ENCODE assay signal across 8 mouse cellular contexts in genomic region chr10:81402227-81402765, GRCm38 (mm10). TPM values are rescaled to one million over a fixed set of nuclear protein-coding genes. Genes with fewer than 3 reads are reported as not detected.
DNase-seq lines count a peak whose midpoint lies in the region; ATAC-seq and TF ChIP-seq lines count a peak whose summit lies in the region.

No protein-coding gene starts in this region.

- no peak for DNase-seq in liver, adult 2 months (ENCODE audit: extremely low read depth, low read depth, low spot score)
- no peak for DNase-seq in liver
- DNase-seq in left cerebral cortex, postnatal 4 days, result no peak
- no peak for DNase-seq in left cerebral cortex, adult 9 months (ENCODE audit: low spot score in 2 of 2)

- WGBS in liver, adult 2 months, result 67% methylated on average over 7 of the region's 7 CpGs
- 31% methylated on average over 7 of the region's 7 CpGs for WGBS in intestine, embryonic 16.5 days
- 9% methylated on average over 7 of the region's 7 CpGs for whole genome bisulfite sequencing in neural tube, embryonic 12.5 days

- peaks cover 7% of the 10 kb centered on the region; the same call in 1 of the 2 replicates for H3K4me1 ChIP-seq in liver, adult 2 months (ENCODE audit: control insufficient read depth, insufficient read depth, low read length)
- H3K4me1 ChIP-seq in embryonic fibroblast, embryonic 13.5 days (ENCODE audit: control insufficient read depth, insufficient read depth, low read length), result peaks cover 15% of the 10 kb centered on the region
- peaks cover 40% of the 10 kb centered on the region for H3K4me1 ChIP-seq in intestine, embryonic 16.5 days (ENCODE audit: control insufficient read depth, insufficient read depth, low read length)
- peaks cover 59% of the 10 kb centered on the region for H3K4me1 ChIP-seq in neural tube, embryonic 12.5 days

- ATAC-seq in intestine, embryonic 16.5 days, result no peak
- no peak for ATAC-seq in neural tube, embryonic 12.5 days (ENCODE audit: low FRiP score, low read depth)
- ATAC-seq in cerebellum, adult (ENCODE audit: insufficient number of reproducible peaks, low FRiP score, low TSS enrichment), result no peak

- peak overlapping the region; percentile 24; the same call in 1 of the 2 replicates for H3K27ac ChIP-seq in liver, adult 2 months (replicated peaks; ENCODE audit: insufficient read depth, low read depth, low read length)
- peak overlapping the region; percentile 92 for H3K27ac ChIP-seq in embryonic fibroblast, embryonic 13.5 days (ENCODE audit: insufficient read depth, low read length)
- H3K27ac ChIP-seq in intestine, embryonic 16.5 days (ENCODE audit: low read length), result peak overlapping the region; percentile 90
- peak overlapping the region; percentile 90 for H3K27ac ChIP-seq in neural tube, embryonic 12.5 days

- no peak for TF ChIP-seq CTCF in liver, adult 2 months (IDR thresholded peaks at IDR 0.05; ENCODE audit: low read depth, low read length)
- no peak for TF ChIP-seq CTCF in embryonic fibroblast, embryonic 13.5 days (IDR thresholded peaks at IDR 0.05; ENCODE audit: borderline replicate concordance, insufficient read depth, low read length)

- peak overlapping the region; percentile 46; the same call in 1 of the 2 replicates for H3K4me2 ChIP-seq in intestine, embryonic 16.5 days (ENCODE audit: low read depth, low read length)
- H3K4me2 ChIP-seq in neural tube, embryonic 12.5 days (replicated peaks), result peak overlapping the region; percentile 45

- intact Hi-C loops in left cerebral cortex, postnatal 4 days (cut with DNase I), result no loop called here

- H3K4me3 ChIP-seq in liver, adult 2 months (ENCODE audit: insufficient read depth, low read depth, low read length), result no peak overlapping the region
- no peak overlapping the region for H3K4me3 ChIP-seq in embryonic fibroblast, embryonic 13.5 days (ENCODE audit: insufficient read depth, low read length)
- 0 out of 2 replicates have a peak overlapping the region, but pooled peaks have one; percentile 0 for H3K4me3 ChIP-seq in intestine, embryonic 16.5 days (ENCODE audit: low read length)
- H3K4me3 ChIP-seq in neural tube, embryonic 12.5 days, result 0 out of 2 replicates have a peak overlapping the region, but pooled peaks have one; percentile 16

- no peak for TF ChIP-seq POLR2A in liver, adult 2 months (IDR thresholded peaks at IDR 0.05; ENCODE audit: extremely low read depth, insufficient read depth, low read length)
- TF ChIP-seq POLR2A in embryonic fibroblast, embryonic 13.5 days (IDR thresholded peaks at IDR 0.05; ENCODE audit: low read depth, low read length), result no peak

- H3K9me3 ChIP-seq in intestine, embryonic 16.5 days (ENCODE audit: control insufficient read depth, low read length), result no peaks in the 10 kb centered on the region
- H3K9me3 ChIP-seq in neural tube, embryonic 12.5 days, result no peaks in the 10 kb centered on the region

- H3K9ac ChIP-seq in liver, adult 2 months (ENCODE audit: low read depth, low read length), result no peak overlapping the region
- peak overlapping the region; percentile 56 for H3K9ac ChIP-seq in intestine, embryonic 16.5 days (ENCODE audit: low read depth, low read length)
- H3K9ac ChIP-seq in neural tube, embryonic 12.5 days, result peak overlapping the region; percentile 19; the same call in 1 of the 2 replicates

- peaks cover 26% of the 10 kb centered on the region; the same call in 1 of the 2 replicates for H3K36me3 ChIP-seq in liver, adult 2 months (ENCODE audit: control insufficient read depth, insufficient read depth, low read length)
- peaks cover 19% of the 10 kb centered on the region for H3K36me3 ChIP-seq in intestine, embryonic 16.5 days (ENCODE audit: control insufficient read depth, insufficient read depth, low read length)
- H3K36me3 ChIP-seq in neural tube, embryonic 12.5 days, result peaks cover 34% of the 10 kb centered on the region

- H3K27me3 ChIP-seq in liver, adult 2 months (ENCODE audit: control insufficient read depth, insufficient read depth, low read length), result no peaks in the 10 kb centered on the region
- peaks cover 4% of the 10 kb centered on the region; the same call in 1 of the 2 replicates for H3K27me3 ChIP-seq in intestine, embryonic 16.5 days (replicated peaks; ENCODE audit: control insufficient read depth, insufficient read depth, low read length)
- peaks cover 17% of the 10 kb centered on the region for H3K27me3 ChIP-seq in neural tube, embryonic 12.5 days (replicated peaks)

- 0 out of 2 replicates have a peak, but pooled peaks cover 6% of the 10 kb centered on the region for H3K79me2 ChIP-seq in liver, adult 2 months (ENCODE audit: control insufficient read depth, insufficient read depth, low read length)

RNA-seq across cellular contexts. Expression of gene Smim24, which starts 9.4 kb away (rescaled TPM):
- 1.3 and 1.5 TPM in 2 replicates for total RNA-seq in liver, adult 2 months (2014; rRNA removed)
- 2.3 and 4.1 TPM in 2 replicates for polyA plus RNA-seq in liver, adult 2 months (2012; rRNA removed)
- polyA plus RNA-seq in embryonic fibroblast, embryonic 13.5 days (2011; ENCODE audit: insufficient read length, low read depth, missing spikeins), result 0.58 and 2.2 TPM in 2 replicates
- polyA plus RNA-seq in intestine, embryonic 16.5 days (2015; fragmentation: Nextera tagmentation; extraction: Ambion mirVana), result 426 and 504 TPM in 2 replicates
- polyA plus RNA-seq in neural tube, embryonic 12.5 days (2016; fragmentation: Nextera tagmentation; extraction: Ambion mirVana), result 2.1 and 2.7 TPM in 2 replicates
- 1 to 10 TPM; 1.5 to 2.3 TPM for total RNA-seq in left cerebral cortex, postnatal 4 days (2021)

RNA-seq across cellular contexts. Expression of gene Gm48552, which starts 13.5 kb away (rescaled TPM):
- 0.40 TPM in 1 of 2 replicates, not detected in the other for total RNA-seq in liver, adult 2 months (2014; rRNA removed)
- polyA plus RNA-seq in liver, adult 2 months (2012; rRNA removed), result 0.26 and 1.4 TPM in 2 replicates
- polyA plus RNA-seq in embryonic fibroblast, embryonic 13.5 days (2011; ENCODE audit: insufficient read length, low read depth, missing spikeins), result 1.1 TPM in 1 of 2 replicates, not detected in the other
- 0.55 and 1.8 TPM in 2 replicates for polyA plus RNA-seq in intestine, embryonic 16.5 days (2015; fragmentation: Nextera tagmentation; extraction: Ambion mirVana)
- 2.3 and 2.5 TPM in 2 replicates for polyA plus RNA-seq in neural tube, embryonic 12.5 days (2016; fragmentation: Nextera tagmentation; extraction: Ambion mirVana)
- total RNA-seq in left cerebral cortex, postnatal 4 days (2021), result 1 to 10 TPM; 2.7 to 5.9 TPM

RNA-seq across cellular contexts. Expression of gene Gm48551, which starts 18.0 kb away (rescaled TPM):
- 2.4 TPM in 1 of 2 replicates, not detected in the other for total RNA-seq in liver, adult 2 months (2014; rRNA removed)
- polyA plus RNA-seq in liver, adult 2 months (2012; rRNA removed), result 0.32 and 0.44 TPM in 2 replicates
- polyA plus RNA-seq in embryonic fibroblast, embryonic 13.5 days (2011; ENCODE audit: insufficient read length, low read depth, missing spikeins), result 1.4 TPM in 1 of 2 replicates, not detected in the other
- 2.9 and 3.7 TPM in 2 replicates for polyA plus RNA-seq in intestine, embryonic 16.5 days (2015; fragmentation: Nextera tagmentation; extraction: Ambion mirVana)
- 5.0 and 5.3 TPM in 2 replicates for polyA plus RNA-seq in neural tube, embryonic 12.5 days (2016; fragmentation: Nextera tagmentation; extraction: Ambion mirVana)
- total RNA-seq in left cerebral cortex, postnatal 4 days (2021), result 1 to 10 TPM; 3.7 to 4.4 TPM

RNA-seq across cellular contexts. Expression of gene Dohh, which starts 18.1 kb away (rescaled TPM):
- total RNA-seq in liver, adult 2 months (2014; rRNA removed), result 39.7 and 53.8 TPM in 2 replicates
- polyA plus RNA-seq in liver, adult 2 months (2012; rRNA removed), result 42.6 and 49.7 TPM in 2 replicates
- polyA plus RNA-seq in embryonic fibroblast, embryonic 13.5 days (2011; ENCODE audit: insufficient read length, low read depth, missing spikeins), result 37.7 and 50.1 TPM in 2 replicates
- 102 and 109 TPM in 2 replicates for polyA plus RNA-seq in intestine, embryonic 16.5 days (2015; fragmentation: Nextera tagmentation; extraction: Ambion mirVana)
- polyA plus RNA-seq in neural tube, embryonic 12.5 days (2016; fragmentation: Nextera tagmentation; extraction: Ambion mirVana), result 75.6 and 77.9 TPM in 2 replicates
- 10 to 100 TPM; 58.8 to 61.5 TPM for total RNA-seq in left cerebral cortex, postnatal 4 days (2021)

RNA-seq across cellular contexts. Expression of gene Fzr1, which starts 24.0 kb away (rescaled TPM):
- 6.2 and 8.1 TPM in 2 replicates for total RNA-seq in liver, adult 2 months (2014; rRNA removed)
- 20.9 and 29.9 TPM in 2 replicates for polyA plus RNA-seq in liver, adult 2 months (2012; rRNA removed)
- polyA plus RNA-seq in embryonic fibroblast, embryonic 13.5 days (2011; ENCODE audit: insufficient read length, low read depth, missing spikeins), result 26.4 and 26.7 TPM in 2 replicates
- polyA plus RNA-seq in intestine, embryonic 16.5 days (2015; fragmentation: Nextera tagmentation; extraction: Ambion mirVana), result 73.2 and 78.7 TPM in 2 replicates
- 136 and 138 TPM in 2 replicates for polyA plus RNA-seq in neural tube, embryonic 12.5 days (2016; fragmentation: Nextera tagmentation; extraction: Ambion mirVana)
- total RNA-seq in left cerebral cortex, postnatal 4 days (2021), result 100 to 1,000 TPM; 109 to 112 TPM

Comparison
In these comparisons a context has a peak if more than half of its experiments do, and no peak if none do; other contexts are left out.
1. H3K27ac ChIP-seq: peak in every context shown above with its lines; median percentile 92 in embryonic fibroblast, embryonic 13.5 days; 90 in intestine, embryonic 16.5 days; 90 in neural tube, embryonic 12.5 days; 24 in liver, adult 2 months.
2. H3K4me3 ChIP-seq: peak in intestine, embryonic 16.5 days (single experiment) and neural tube, embryonic 12.5 days (single experiment); none in liver, adult 2 months (single experiment) and embryonic fibroblast, embryonic 13.5 days (single experiment).
3. RNA of gene Smim24, which starts 9.4 kb away (polyA plus RNA-seq): 426 to 504 TPM in intestine, embryonic 16.5 days; 2.3 to 4.1 TPM in liver, adult 2 months, 2.1 to 2.7 TPM in neural tube, embryonic 12.5 days and 0.58 to 2.2 TPM in embryonic fibroblast, embryonic 13.5 days; every median in the first group is over 10 times any median in the second.